Mouse (Mus musculus) lung, postnatal 0 days (tissue): ENCODE measurements at regions not wholly inside any gene's neighbourhood (a gene's known extent, or its start where the extent isn't known, plus 50 kb on each side); places are given as distances from the start of the nearest gene placed in this dataset.

Experiments
- ATAC-seq: fragments of 200-750 bp; cut with Nextera tagmentation; 2 replicates; pipeline ENCODE4 v1.8.0; 2017; ENCODE audit warnings: moderate library complexity
- DNase-seq: peaks from one replicate; pipeline ENCODE4 v3.0.0-alpha.2; 2016; ENCODE audit warnings: low spot score
- H3K27ac ChIP-seq: fragments of 300-500 bp; sonication (generic); 2 replicates; pipeline ENCODE4 v1.5.1; 2014; ENCODE audit warnings: antibody characterized with exemption, mild to moderate bottlenecking, low read length, mixed read lengths
- H3K27me3 ChIP-seq: fragments of 300-500 bp; sonication (generic); replicated peaks from 2 replicates; pipeline ENCODE4 v1.6.1; 2014; ENCODE audit warnings: low read length, mixed read lengths; ENCODE audit not compliant: insufficient read depth
- H3K36me3 ChIP-seq: fragments of 300-500 bp; sonication (generic); 2 replicates; pipeline ENCODE4 v1.6.1; 2014; ENCODE audit warnings: low read length, mixed read lengths; ENCODE audit not compliant: insufficient read depth
- H3K4me1 ChIP-seq: fragments of 300-500 bp; sonication (generic); 2 replicates; pipeline ENCODE4 v1.6.1; 2014; ENCODE audit warnings: antibody characterized with exemption, low read depth, low read length, mixed read lengths; ENCODE audit not compliant: insufficient read depth
- H3K4me2 ChIP-seq: fragments of 300-500 bp; sonication (generic); replicated peaks from 2 replicates; pipeline ENCODE4 v1.6.1; 2014; ENCODE audit warnings: low read depth, mild to moderate bottlenecking, low read length, moderate library complexity, mixed read lengths
- H3K4me3 ChIP-seq: fragments of 300-500 bp; sonication (generic); 2 replicates; pipeline ENCODE4 v1.5.1; 2014; ENCODE audit warnings: low read depth, low read length
- H3K9ac ChIP-seq: fragments of 300-500 bp; sonication (generic); replicated peaks from 2 replicates; pipeline ENCODE4 v1.6.1; 2014; ENCODE audit warnings: low read depth, mild to moderate bottlenecking
- H3K9me3 ChIP-seq: fragments of 300-500 bp; sonication (generic); 2 replicates; pipeline ENCODE4 v1.6.1; 2016; ENCODE audit warnings: low read length, mixed read lengths
- CTCF ChIP-seq: IDR thresholded peaks from 2 replicates; pipeline ENCODE4 v1.5.1; 2016; ENCODE audit warnings: antibody characterized with exemption, mild to moderate bottlenecking
- EP300 ChIP-seq: IDR thresholded peaks from 2 replicates; pipeline ENCODE4 v1.6.1; 2016; ENCODE audit warnings: antibody characterized with exemption, mild to moderate bottlenecking, control low read depth
- WGBS: fragments of 180-500 bp; shearing (Covaris S2); extraction: QIAGEN DNeasy Blood & Tissue Kit; methylation state at CpG from one replicate; pipeline ENCODE4 v1.1.7; 2014; 5-methylcytosine and 5-hydroxymethylcytosine counted together

DNA sequence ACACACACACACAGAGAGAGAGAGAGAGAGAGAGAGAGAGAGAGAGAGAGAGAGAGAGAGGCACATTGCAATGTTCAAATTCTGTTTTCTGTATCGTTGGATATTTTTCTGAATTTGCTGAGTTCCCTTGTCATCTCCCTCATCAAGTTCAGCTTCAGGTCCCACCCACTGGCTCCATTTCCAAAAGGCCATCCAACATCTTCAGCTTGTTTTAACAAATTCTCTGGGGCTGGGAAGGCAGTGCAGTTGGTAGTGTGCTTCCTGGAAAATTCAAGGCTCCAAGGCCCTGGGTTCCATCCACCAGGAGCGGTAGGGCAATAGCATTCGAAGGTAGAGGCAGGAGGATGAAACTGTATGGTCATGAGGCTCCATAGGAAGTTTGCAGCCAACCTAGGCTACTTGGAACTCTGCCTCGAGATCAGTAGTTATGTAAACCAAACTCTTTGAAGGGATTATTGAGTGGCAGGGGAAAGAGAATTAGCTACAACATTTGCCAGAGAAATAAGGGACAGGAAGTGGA is 105.9 kb downstream of the Polr2m start:
- H3K4me2 ChIP-seq, result no peak overlapping the region
- H3K9ac ChIP-seq, result no peak overlapping the region
- H3K4me1 ChIP-seq, result no peaks in the 10 kb centered on the region
- no peak for ATAC-seq
- TF ChIP-seq CTCF (no peak), EP300 (no peak)
- H3K27me3 ChIP-seq, result no peaks in the 10 kb centered on the region
- no peaks in the 10 kb centered on the region for H3K9me3 ChIP-seq
- no peak for DNase-seq
- H3K4me3 ChIP-seq, result no peak overlapping the region
- no peaks in the 10 kb centered on the region for H3K36me3 ChIP-seq
- WGBS, result 49% methylated on average over 4 of the region's 4 CpGs
- no peak overlapping the region for H3K27ac ChIP-seq

GRCm38 (mm10) chr9:71369760-71370159 is 116.0 kb downstream of the Polr2m start:
- no peaks in the 10 kb centered on the region for H3K27me3 ChIP-seq
- H3K27ac ChIP-seq, result no peak overlapping the region
- no peaks in the 10 kb centered on the region for H3K36me3 ChIP-seq
- DNase-seq (no peak), ATAC-seq (no peak)
- 88% methylated on average over 5 of the region's 5 CpGs for WGBS
- no peaks in the 10 kb centered on the region; the same call in 1 of the 2 replicates for H3K4me1 ChIP-seq
- TF ChIP-seq CTCF (peak; percentile 21; the same call in 1 of the 2 replicates), EP300 (no peak)
- H3K9ac ChIP-seq, result no peak overlapping the region
- no peaks in the 10 kb centered on the region for H3K9me3 ChIP-seq
- no peak overlapping the region for H3K4me2 ChIP-seq
- no peak overlapping the region for H3K4me3 ChIP-seq

GRCm38 (mm10) chr9:71369202-71369601 is 116.5 kb downstream of the Polr2m start:
- no peak overlapping the region for H3K4me3 ChIP-seq
- H3K4me1 ChIP-seq, result no peaks in the 10 kb centered on the region; the same call in 1 of the 2 replicates
- ATAC-seq, result no peak
- no peaks in the 10 kb centered on the region for H3K27me3 ChIP-seq
- no peak overlapping the region for H3K4me2 ChIP-seq
- no peak overlapping the region for H3K9ac ChIP-seq
- TF ChIP-seq EP300 (no peak), CTCF (no peak)
- no peak overlapping the region for H3K27ac ChIP-seq
- no peaks in the 10 kb centered on the region for H3K36me3 ChIP-seq
- no peak for DNase-seq
- 74% methylated on average over 2 of the region's 2 CpGs for WGBS
- H3K9me3 ChIP-seq, result no peaks in the 10 kb centered on the region

DNA sequence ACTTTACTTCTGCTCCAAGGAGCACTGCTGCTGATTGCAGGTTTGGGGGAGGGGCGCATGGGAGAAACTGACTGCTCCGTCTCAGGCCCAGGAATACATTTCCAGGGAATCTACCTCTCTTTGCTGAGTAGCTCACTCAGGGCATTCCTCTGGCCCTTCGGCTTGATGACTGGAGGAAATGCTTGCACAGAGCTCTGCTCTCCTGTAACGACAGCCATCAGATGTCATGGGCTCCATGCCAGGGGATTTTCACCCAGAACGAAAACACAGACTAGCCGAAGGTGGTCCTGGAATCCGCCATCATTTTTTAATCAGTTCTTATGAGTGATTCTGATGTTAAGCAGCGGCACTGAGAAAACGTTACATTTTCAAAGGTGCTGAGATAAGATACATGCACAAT is 119.2 kb downstream of the Polr2m start:
- 37% methylated on average over 9 of the region's 9 CpGs for WGBS
- H3K27ac ChIP-seq, result no peak overlapping the region

GRCm38 (mm10) chr9:71365177-71365738 is 120.5 kb downstream of the Polr2m start:
- H3K36me3 ChIP-seq, result no peaks in the 10 kb centered on the region
- no peak overlapping the region for H3K27ac ChIP-seq
- no peak overlapping the region for H3K4me2 ChIP-seq
- no peaks in the 10 kb centered on the region; the same call in 1 of the 2 replicates for H3K4me1 ChIP-seq
- TF ChIP-seq CTCF (no peak), EP300 (no peak)
- WGBS, result 62% methylated on average over 12 of the region's 12 CpGs
- H3K27me3 ChIP-seq, result no peaks in the 10 kb centered on the region
- DNase-seq (no peak), ATAC-seq (no peak)
- H3K9me3 ChIP-seq, result no peaks in the 10 kb centered on the region
- no peak overlapping the region for H3K9ac ChIP-seq
- H3K4me3 ChIP-seq, result no peak overlapping the region

More for the DNA sequence above, 119.2 kb downstream of the Polr2m start:
- H3K4me3 ChIP-seq, result no peak overlapping the region
- no peaks in the 10 kb centered on the region for H3K9me3 ChIP-seq
- H3K4me2 ChIP-seq, result no peak overlapping the region
- no peak overlapping the region for H3K9ac ChIP-seq
- H3K27me3 ChIP-seq, result no peaks in the 10 kb centered on the region
- TF ChIP-seq EP300, result no peak
- no peak for TF ChIP-seq CTCF
- no peak for DNase-seq
- no peak for ATAC-seq
- no peaks in the 10 kb centered on the region; the same call in 1 of the 2 replicates for H3K4me1 ChIP-seq
- H3K36me3 ChIP-seq, result no peaks in the 10 kb centered on the region

- H3K36me3 ChIP-seq, result no peaks in the 10 kb centered on the region
- ATAC-seq, result no peak
- H3K9ac ChIP-seq, result no peak overlapping the region
- H3K4me2 ChIP-seq, result no peak overlapping the region
- WGBS, result 81% methylated on average over 8 of the region's 8 CpGs
- no peak for DNase-seq
- no peaks in the 10 kb centered on the region; the same call in 1 of the 2 replicates for H3K4me1 ChIP-seq
- H3K27me3 ChIP-seq, result no peaks in the 10 kb centered on the region
- no peak overlapping the region for H3K27ac ChIP-seq
- H3K4me3 ChIP-seq, result no peak overlapping the region
- TF ChIP-seq EP300, result no peak
- TF ChIP-seq CTCF, result no peak
- no peaks in the 10 kb centered on the region for H3K9me3 ChIP-seq
These were observed 121.6 kb downstream of the Polr2m start for GRCm38 (mm10) chr9:71364047-71364665.
